Mouse (Mus musculus) right cerebral cortex, postnatal 10 days (tissue): ENCODE results near the gene Nol12.

ENCODE experiments used
- DNase-seq, 2 experiments: peaks; one replicate each; pipeline ENCODE4 v3.0.0; 2021; ENCODE audit warnings: low spot score in 2 of 2

Nol12 gene

GRCm38 (mm10) chr15:78948152-78948725 lies 13.5 kb downstream of the Nol12 start:
- DNase-seq = no peak

- DNase-seq = no peak
Measured at GRCm38 (mm10) chr15:78948883-78949282, 14.2 kb downstream of the Nol12 start.

- no peak for DNase-seq
Measured at GRCm38 (mm10) chr15:78955663-78956062, 20.9 kb downstream of the Nol12 start.

- no peak for DNase-seq
Measured at GRCm38 (mm10) chr15:78956351-78956750, 21.6 kb downstream of the Nol12 start.

GRCm38 (mm10) chr15:78957021-78957420 lies 22.3 kb downstream of the Nol12 start:
- no peak for DNase-seq

- no peak for DNase-seq
Measured at GRCm38 (mm10) chr15:78959537-78959936, 24.8 kb downstream of the Nol12 start.

- no peak for DNase-seq
Measured at GRCm38 (mm10) chr15:78960088-78960487, 25.4 kb downstream of the Nol12 start.

- peak; percentile 67 for DNase-seq
Measured at GRCm38 (mm10) chr15:78962885-78963284, 28.2 kb downstream of the Nol12 start.

GRCm38 (mm10) chr15:78971626-78972025 lies 36.9 kb downstream of the Nol12 start:
- no peak for DNase-seq

- DNase-seq = no peak
Measured at GRCm38 (mm10) chr15:78973950-78974349, 39.2 kb downstream of the Nol12 start.

- DNase-seq = no peak
Measured at GRCm38 (mm10) chr15:78977676-78978159, 43.0 kb downstream of the Nol12 start.

GRCm38 (mm10) chr15:78978875-78979274 lies 44.1 kb downstream of the Nol12 start:
- peak in 1 of 2 experiments; percentile 47 for DNase-seq

- no peak for DNase-seq
Measured at GRCm38 (mm10) chr15:78980084-78980483, 45.4 kb downstream of the Nol12 start.

GRCm38 (mm10) chr15:78982658-78983435 lies 48.1 kb downstream of the Nol12 start:
- DNase-seq = peak; percentile 78 to 84

- DNase-seq = no peak
Measured at GRCm38 (mm10) chr15:78983436-78984285, 48.9 kb downstream of the Nol12 start.

GRCm38 (mm10) chr15:78984286-78984778 lies 49.6 kb downstream of the Nol12 start:
- DNase-seq = no peak

- DNase-seq = no peak
Measured at GRCm38 (mm10) chr15:78986536-78987220, 51.9 kb downstream of the Nol12 start.

GRCm38 (mm10) chr15:78988499-78988971 lies 53.8 kb downstream of the Nol12 start:
- peak; percentile 94 to 95 for DNase-seq

GRCm38 (mm10) chr15:78989152-78990092 lies 54.7 kb downstream of the Nol12 start:
- DNase-seq = no peak

- no peak for DNase-seq
Measured at GRCm38 (mm10) chr15:78990093-78990463, 55.3 kb downstream of the Nol12 start.
